Mouse (Mus musculus) Patski (cell line): ENCODE results near the gene Cxxc4. TPM values are rescaled to one million over a fixed set of nuclear protein-coding genes. Genes with fewer than 3 reads are reported as not detected.
"Not testable (repeated sequence)": the region's sequence is repeated elsewhere in the genome, so short reads cannot be mapped to it uniquely, and the experiment has no call there.

Source experiments
- ATAC-seq: fragments of 100-300 bp; one replicate; pipeline ENCODE4 v1.8.0; 2021
- CTCF ChIA-PET: fragments of 350-600 bp; sonication (Branson Sonifier 250); formaldehyde crosslinking; loops from one replicate; lab custom pipeline; 2022; ENCODE audit warnings: inconsistent platforms; lab: Charles Lee
- POLR2A ChIA-PET: fragments of 350-600 bp; sonication (Branson Sonifier 250); formaldehyde crosslinking; loops from one replicate; lab custom pipeline; 2022; ENCODE audit warnings: antibody characterized with exemption, inconsistent platforms; lab: Charles Lee
- DNase-seq: peaks from one replicate; pipeline ENCODE4 v3.0.0-alpha.2; 2011; ENCODE audit warnings: low read depth, low spot score
- H3K27me3 ChIP-seq: fragments of 371-371 bp; one replicate; pipeline ENCODE4 v1.5.1; 2021
- CTCF ChIP-seq: fragments of 100-300 bp; IDR thresholded peaks from one replicate; pipeline ENCODE4 v1.5.1; 2021
- in situ Hi-C: fragments of 300-500 bp; cut with MboI; formaldehyde crosslinking; loops from 3 replicates; pipeline ENCODE4 v1.11.1; 2018; ENCODE audit warnings: low pct_unique_long_range_greater_than_20kb, mixed read lengths
- polyA plus RNA-seq: library from polyadenylated mRNA; unstranded; gene quantifications from one replicate; pipeline ENCODE4 v1.2.3, GENCODE M21; 2021

The Cxxc4 gene
- 0.03 TPM for polyA plus RNA-seq

DNA sequence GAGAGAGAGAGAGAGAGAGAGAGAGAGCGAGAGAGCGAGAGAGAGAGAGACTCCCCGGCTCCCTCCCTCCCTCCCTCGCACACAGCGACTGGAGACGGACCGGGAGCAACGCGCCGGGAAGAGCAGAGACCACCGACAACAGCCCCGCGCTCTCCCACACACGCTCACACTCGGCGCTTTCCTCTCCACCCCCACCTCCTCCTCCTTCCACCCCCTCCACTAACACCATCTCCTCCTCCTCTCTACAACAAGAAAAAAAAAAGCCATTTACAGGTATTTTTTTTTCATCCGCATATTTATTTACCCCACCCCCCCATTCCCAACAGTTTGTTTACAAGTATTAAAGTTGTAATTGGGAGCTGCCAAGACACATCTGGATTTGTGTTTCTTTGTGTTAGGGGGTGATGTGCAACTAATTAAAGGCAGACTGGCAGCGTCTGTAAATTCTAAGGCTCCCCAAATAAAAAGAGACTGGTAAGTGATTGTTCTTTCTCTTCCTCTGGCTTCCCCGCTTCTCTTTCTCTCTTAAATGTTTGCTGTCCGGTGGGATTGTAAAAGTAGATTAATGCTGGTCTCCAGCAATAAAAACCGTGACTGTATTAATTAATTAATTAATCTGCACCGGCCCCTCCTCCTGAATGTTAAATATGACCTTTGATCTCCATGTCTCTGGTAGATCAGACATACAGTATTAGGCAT, at the start of gene Cxxc4:
TSS of gene Cxxc4 (plus strand) at position 71 of the 699 bp plus-strand sequence.
- peaks cover 24% of the 10 kb centered on the region for H3K27me3 ChIP-seq
- in situ Hi-C loops: no loop called here
- ChIA-PET CTCF (no interaction called here), POLR2A (interaction anchor here (0.7 kb wide), 1 partner anchor 366 kb away, joined by 7 read pairs; no protein-coding TSS in a partner anchor)
- ATAC-seq (no peak), DNase-seq (no peak)
- no peak for TF ChIP-seq CTCF

GRCm38 (mm10) chr3:134188979-134189946, 47.0 kb upstream of the Cxxc4 start:
- in situ Hi-C loops: no loop called here
- ChIA-PET POLR2A (no interaction called here), CTCF (interaction anchor here (1.1 kb wide), 1 partner anchor 264 kb away, joined by 3 read pairs; no protein-coding TSS in a partner anchor)
- ATAC-seq: no peak
- no peak for TF ChIP-seq CTCF
- H3K27me3 ChIP-seq: no peaks in the 10 kb centered on the region
- no peak for DNase-seq

- ATAC-seq (no peak), DNase-seq (no peak)
- ChIA-PET CTCF (no interaction called here), POLR2A (no interaction called here)
- in situ Hi-C loops: no loop called here
- no peak for TF ChIP-seq CTCF
- H3K27me3 ChIP-seq: no peaks in the 10 kb centered on the region
Observed at GRCm38 (mm10) chr3:134190046-134190445, 46.2 kb upstream of the Cxxc4 start.

DNA sequence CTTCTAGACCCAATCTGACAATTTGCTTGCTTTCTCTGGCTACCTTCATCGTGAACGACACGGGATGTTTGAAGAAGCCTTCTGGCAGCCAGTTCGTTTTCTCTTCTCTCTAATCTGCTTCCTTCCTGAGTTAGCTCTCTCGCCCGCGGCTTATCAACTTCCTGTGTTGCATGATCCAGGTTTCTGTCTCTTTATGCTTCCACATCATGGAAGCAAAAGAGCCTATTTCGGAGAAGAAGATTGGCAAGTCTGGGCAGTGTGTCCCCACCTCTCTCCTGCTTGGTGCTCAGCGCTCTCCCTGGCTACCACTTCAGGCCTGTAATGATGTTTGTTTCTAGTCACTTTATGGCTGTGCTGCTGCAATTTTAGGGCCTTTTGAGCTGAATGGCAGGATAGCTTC, 36.4 kb upstream of the Cxxc4 start:
- ATAC-seq: no peak
- no peak for DNase-seq
- CTCF ChIA-PET: no interaction called here
- no peaks in the 10 kb centered on the region for H3K27me3 ChIP-seq
- in situ Hi-C loops: no loop called here
- POLR2A ChIA-PET: no interaction called here
- TF ChIP-seq CTCF: no peak

GRCm38 (mm10) chr3:134206624-134207023, 29.7 kb upstream of the Cxxc4 start:
- DNase-seq (no peak), ATAC-seq (no peak)
- TF ChIP-seq CTCF: no peak
- in situ Hi-C loops: no loop called here
- H3K27me3 ChIP-seq: no peaks in the 10 kb centered on the region
- ChIA-PET CTCF (interaction anchor here (1.4 kb wide), 1 partner anchor 28 kb away, joined by 3 read pairs; no protein-coding TSS in a partner anchor), POLR2A (no interaction called here)

DNA sequence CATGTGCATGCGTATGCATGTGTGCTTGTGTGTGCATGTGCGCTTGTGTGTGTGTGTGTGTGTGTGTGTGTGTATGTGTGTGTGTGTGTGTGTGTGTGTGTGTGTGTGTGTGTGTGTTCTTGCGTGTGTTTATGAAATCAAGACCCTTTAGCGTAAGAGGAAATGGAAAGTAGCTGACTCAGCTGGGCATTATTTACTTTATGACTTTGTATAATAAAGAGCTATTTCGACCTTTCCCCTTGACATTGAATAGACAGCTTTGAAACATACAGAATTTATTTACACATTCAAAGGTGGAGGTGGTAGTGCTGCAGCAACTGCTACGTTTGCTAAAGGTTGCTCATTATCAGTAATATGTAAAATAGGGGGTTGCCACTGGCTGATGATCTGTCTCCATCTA, 25.3 kb upstream of the Cxxc4 start:
- CTCF ChIA-PET: interaction anchor here (0.9 kb wide), 1 partner anchor 408 kb away, joined by 3 read pairs; no protein-coding TSS in a partner anchor
- H3K27me3 ChIP-seq: no peaks in the 10 kb centered on the region
- in situ Hi-C loops: no loop called here
- ATAC-seq: no peak
- no peak for TF ChIP-seq CTCF
- no peak for DNase-seq
- POLR2A ChIA-PET: interaction anchor here (0.7 kb wide), 1 partner anchor 71 kb away, joined by 3 read pairs; no protein-coding TSS in a partner anchor

DNA sequence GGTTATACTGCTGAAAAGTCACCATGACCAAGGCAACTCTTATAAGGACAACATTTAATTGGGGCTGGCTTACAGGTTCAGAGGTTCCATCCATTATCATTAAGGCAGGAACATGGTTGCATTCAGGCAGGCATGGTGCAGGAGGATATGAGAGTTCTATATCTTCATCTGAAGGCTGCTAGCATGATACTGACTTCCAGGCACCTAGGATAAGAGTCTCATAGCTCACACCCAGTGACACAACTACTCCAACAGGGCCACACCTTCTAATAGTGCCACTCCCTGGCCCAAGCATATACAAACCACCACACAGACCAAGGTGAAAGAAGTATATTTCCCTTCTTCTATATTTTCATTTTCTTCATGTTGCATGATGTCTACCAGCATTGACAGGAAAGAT, 16.4 kb upstream of the Cxxc4 start:
- DNase-seq, ATAC-seq, in situ Hi-C loops, CTCF ChIA-PET, H3K27me3 ChIP-seq, POLR2A ChIA-PET: not testable (repeated sequence)

GRCm38 (mm10) chr3:134221002-134221401, 15.3 kb upstream of the Cxxc4 start:
- H3K27me3 ChIP-seq: no peaks in the 10 kb centered on the region
- in situ Hi-C loops: no loop called here
- no peak for TF ChIP-seq CTCF
- DNase-seq (no peak), ATAC-seq (no peak)
- POLR2A ChIA-PET: no interaction called here
- CTCF ChIA-PET: no interaction called here

DNA sequence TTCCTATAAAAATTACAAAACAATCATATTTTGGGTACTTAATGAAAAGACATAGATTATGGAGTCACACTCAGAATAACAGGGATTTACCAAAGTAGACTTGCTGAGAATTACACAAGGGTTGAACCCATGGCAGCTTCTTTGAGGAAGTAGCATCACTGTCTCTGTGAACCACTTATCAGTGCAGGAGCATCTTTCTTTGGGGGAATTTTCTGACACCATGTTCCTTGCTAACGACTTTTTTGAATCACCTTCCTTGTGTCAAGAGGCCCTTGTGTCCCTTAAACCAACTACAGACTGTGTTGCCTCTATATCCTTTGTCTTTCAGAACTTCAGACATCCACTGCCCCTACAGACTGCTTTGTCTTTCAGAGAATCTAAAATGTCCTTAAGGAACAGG, 13.7 kb upstream of the Cxxc4 start:
- TF ChIP-seq CTCF: no peak
- H3K27me3 ChIP-seq: no peaks in the 10 kb centered on the region
- ChIA-PET POLR2A (no interaction called here), CTCF (interaction anchor here (0.5 kb wide), 1 partner anchor 106 kb away, joined by 4 read pairs; no protein-coding TSS in a partner anchor)
- no peak for ATAC-seq
- in situ Hi-C loops: no loop called here
- DNase-seq: no peak

- DNase-seq (no peak), ATAC-seq (no peak)
- H3K27me3 ChIP-seq: no peaks in the 10 kb centered on the region
- ChIA-PET CTCF (no interaction called here), POLR2A (no interaction called here)
- in situ Hi-C loops: no loop called here
- no peak for TF ChIP-seq CTCF
Observed at GRCm38 (mm10) chr3:134223956-134224355, 12.3 kb upstream of the Cxxc4 start.
